Mouse (Mus musculus): ENCODE results near the gene Npnt. TPM values are rescaled to one million over a fixed set of nuclear protein-coding genes. Genes with fewer than 3 reads are reported as not detected.

Npnt gene
- polyA plus RNA-seq, 1 experiment from 2014 or later = 126 TPM

DNA sequence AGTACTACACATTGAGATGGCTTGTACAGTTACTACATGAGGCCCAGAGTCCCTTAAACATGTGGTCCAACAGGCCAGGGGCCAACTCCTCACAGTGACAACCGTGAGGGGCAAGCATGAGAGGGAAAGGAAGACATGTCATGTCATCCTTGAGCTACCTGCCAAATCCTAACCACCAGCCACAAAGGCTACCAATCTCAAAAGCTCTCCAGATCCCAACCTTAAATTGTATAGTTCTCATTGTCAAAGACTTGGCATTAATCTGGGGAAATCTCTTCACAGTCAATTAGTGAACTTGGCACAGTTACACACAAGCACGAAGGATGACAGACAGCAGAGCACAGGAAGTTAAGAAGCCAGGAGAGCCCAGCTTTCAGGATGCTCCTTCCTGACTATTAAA, 15.4 kb downstream of the Npnt start:
- WGBS = 63% methylated on average over 2 of the region's 2 CpGs
- Histone ChIP-seq H3K4me1 (no peaks in the 10 kb centered on the region), H3K36me3 (no peaks in the 10 kb centered on the region), H3K27ac (no peak overlapping the region), H3K4me2 (no peak overlapping the region), H3K9ac (no peak overlapping the region), H3K27me3 (no peaks in the 10 kb centered on the region), H3K4me3 (replicated peaks) (no peak overlapping the region), H3K9me3 (replicated peaks) (no peaks in the 10 kb centered on the region)
- no peak for ATAC-seq (replicated peaks; ENCODE audit: low FRiP score)

DNA sequence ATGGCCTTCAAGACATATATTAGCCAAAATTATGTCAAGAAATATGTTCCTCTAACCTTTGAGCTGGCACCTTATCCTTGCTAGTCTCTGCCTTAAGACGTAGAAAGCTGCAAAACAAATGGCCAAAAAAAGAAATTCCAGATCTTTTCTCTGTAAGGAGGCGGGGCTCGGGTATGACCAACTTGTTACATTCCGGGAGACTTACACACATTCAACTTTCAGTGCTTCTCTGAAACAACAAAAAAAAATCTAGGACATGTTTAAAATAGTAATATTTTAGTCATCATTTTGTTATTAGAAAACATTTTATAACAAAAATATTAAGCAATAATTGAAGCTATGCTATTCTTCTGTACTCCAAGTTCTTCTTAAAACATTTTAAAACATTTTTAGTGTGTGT, 18.6 kb downstream of the Npnt start:
- H3K27me3 ChIP-seq = no peaks in the 10 kb centered on the region
- H3K4me3 ChIP-seq (replicated peaks) = no peak overlapping the region
- H3K27ac ChIP-seq = no peak overlapping the region
- 0 out of 2 replicates have a peak, but pooled peaks cover 3% of the 10 kb centered on the region for H3K4me1 ChIP-seq
- H3K9me3 ChIP-seq (replicated peaks) = no peaks in the 10 kb centered on the region
- ATAC-seq (replicated peaks; ENCODE audit: low FRiP score) = no peak
- H3K36me3 ChIP-seq = no peaks in the 10 kb centered on the region
- H3K9ac ChIP-seq = no peak overlapping the region
- no peak overlapping the region for H3K4me2 ChIP-seq
- 87% methylated on average over 4 of the region's 4 CpGs for WGBS

DNA sequence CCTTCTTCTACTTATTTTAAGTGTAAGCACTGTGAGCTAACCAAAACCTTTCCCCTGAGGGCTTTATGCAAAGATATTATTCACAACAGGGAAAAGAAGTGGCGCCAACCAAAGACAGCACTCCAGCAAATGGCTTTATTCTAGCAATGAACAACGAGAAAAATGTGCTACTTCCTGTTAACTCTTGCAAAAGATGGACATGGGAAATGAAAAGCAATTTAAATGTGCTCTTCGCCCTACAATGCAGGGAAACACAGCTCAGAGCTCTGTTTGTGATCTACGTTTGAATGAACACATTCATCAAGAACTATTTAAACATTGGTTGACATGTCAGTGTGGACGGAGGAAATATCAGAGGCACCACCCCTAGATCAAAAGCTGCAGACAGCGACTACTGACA, 20.2 kb downstream of the Npnt start:
- no peak for ATAC-seq (replicated peaks; ENCODE audit: low FRiP score)
- no peak overlapping the region for H3K4me2 ChIP-seq

DNA sequence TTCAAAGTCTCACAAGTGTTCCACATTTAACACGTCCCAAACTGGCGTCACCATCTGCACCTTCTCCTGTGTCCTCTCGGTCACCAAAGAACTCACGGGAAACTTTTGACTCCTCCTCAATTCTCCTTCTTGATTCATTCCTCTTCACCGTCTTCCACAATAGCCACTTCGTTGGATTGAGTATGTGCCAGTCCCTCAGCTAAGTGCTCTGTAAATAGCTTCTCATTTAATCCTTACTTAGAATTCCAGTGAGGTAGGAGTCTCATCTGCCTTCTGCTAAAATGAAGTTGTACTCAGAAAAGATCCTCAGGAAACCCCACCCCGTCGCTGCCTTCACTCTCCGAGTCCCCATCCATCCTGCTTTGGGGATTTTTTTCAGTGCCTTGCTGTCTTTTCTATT, 21.9 kb downstream of the Npnt start:
- 89% methylated on average over 9 of the region's 9 CpGs for WGBS
- no peaks in the 10 kb centered on the region for H3K36me3 ChIP-seq
- H3K4me3 ChIP-seq (replicated peaks) = no peak overlapping the region
- H3K27me3 ChIP-seq = no peaks in the 10 kb centered on the region
- H3K4me2 ChIP-seq = no peak overlapping the region
- H3K4me1 ChIP-seq = 0 out of 2 replicates have a peak, but pooled peaks cover 3% of the 10 kb centered on the region
- ATAC-seq (replicated peaks; ENCODE audit: low FRiP score) = no peak; the same call in 1 of the 2 replicates
- no peaks in the 10 kb centered on the region for H3K9me3 ChIP-seq (replicated peaks)
- H3K9ac ChIP-seq = no peak overlapping the region
- no peak overlapping the region for H3K27ac ChIP-seq

More for the DNA sequence above, 20.2 kb downstream of the Npnt start:
- 0 out of 2 replicates have a peak, but pooled peaks cover 3% of the 10 kb centered on the region for H3K4me1 ChIP-seq
- no peaks in the 10 kb centered on the region for H3K9me3 ChIP-seq (replicated peaks)
- H3K36me3 ChIP-seq = no peaks in the 10 kb centered on the region
- H3K4me3 ChIP-seq (replicated peaks) = no peak overlapping the region
- no peaks in the 10 kb centered on the region for H3K27me3 ChIP-seq
- no peak overlapping the region for H3K9ac ChIP-seq
- no peak overlapping the region for H3K27ac ChIP-seq
- 40% methylated on average over 6 of the region's 6 CpGs for WGBS

DNA sequence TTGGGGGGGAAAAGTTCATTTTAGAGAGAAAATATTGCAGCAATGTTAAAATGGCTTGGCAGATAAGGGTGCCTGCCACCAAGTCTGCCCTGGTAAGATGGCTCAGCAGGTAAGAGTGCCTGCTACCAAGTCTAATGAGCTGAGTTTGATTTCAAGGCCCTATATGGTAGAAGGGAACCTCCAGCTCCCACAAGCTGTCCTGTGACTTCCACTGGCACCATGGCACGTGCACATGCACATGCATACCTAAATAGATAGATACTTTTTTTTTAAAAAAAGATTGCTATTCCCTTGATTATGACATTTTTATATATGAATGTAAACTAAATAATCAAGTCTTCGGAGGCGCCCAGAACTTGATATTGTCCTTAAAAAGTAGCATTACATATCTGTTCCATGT, 30.3 kb downstream of the Npnt start:
- Histone ChIP-seq H3K4me3 (replicated peaks) (no peak overlapping the region), H3K9me3 (replicated peaks) (no peaks in the 10 kb centered on the region), H3K27ac (no peak overlapping the region), H3K4me2 (no peak overlapping the region), H3K36me3 (no peaks in the 10 kb centered on the region), H3K4me1 (no peaks in the 10 kb centered on the region), H3K9ac (no peak overlapping the region), H3K27me3 (no peaks in the 10 kb centered on the region)
- no peak for ATAC-seq (replicated peaks; ENCODE audit: low FRiP score)
- WGBS = 92% methylated on average over 3 of the region's 3 CpGs

DNA sequence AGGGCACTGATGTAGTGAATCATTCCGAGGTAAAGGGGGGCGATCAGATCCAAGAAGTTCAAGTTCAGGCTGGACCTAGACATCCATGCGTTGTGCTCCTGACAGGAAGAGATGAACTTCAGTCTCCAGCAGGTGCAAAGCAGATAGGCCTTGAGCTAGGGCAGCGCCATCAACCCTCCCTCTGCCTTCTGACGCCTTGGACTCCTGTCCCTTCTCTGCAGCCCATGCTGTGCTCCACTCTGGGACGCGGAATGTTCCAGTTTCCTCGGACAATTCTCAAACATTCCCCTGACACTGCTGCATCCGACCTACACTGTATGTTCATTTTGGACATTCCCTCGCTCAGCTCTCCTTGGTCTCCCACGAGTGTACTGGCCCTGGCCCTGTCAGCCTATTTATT, 30.9 kb downstream of the Npnt start:
- Histone ChIP-seq H3K27ac (no peak overlapping the region), H3K9me3 (replicated peaks) (no peaks in the 10 kb centered on the region), H3K9ac (no peak overlapping the region), H3K36me3 (no peaks in the 10 kb centered on the region), H3K4me1 (no peaks in the 10 kb centered on the region), H3K27me3 (no peaks in the 10 kb centered on the region), H3K4me3 (replicated peaks) (no peak overlapping the region), H3K4me2 (no peak overlapping the region)
- 92% methylated on average over 11 of the region's 11 CpGs for WGBS
- ATAC-seq (replicated peaks; ENCODE audit: low FRiP score) = no peak

GRCm38 (mm10) chr3:132917356-132918090, 32.6 kb downstream of the Npnt start:
- H3K9ac ChIP-seq = no peak overlapping the region
- H3K36me3 ChIP-seq = no peaks in the 10 kb centered on the region
- H3K27ac ChIP-seq = no peak overlapping the region
- H3K9me3 ChIP-seq (replicated peaks) = no peaks in the 10 kb centered on the region
- no peak overlapping the region for H3K4me2 ChIP-seq
- peaks cover 7% of the 10 kb centered on the region; the same call in 1 of the 2 replicates for H3K4me1 ChIP-seq
- H3K4me3 ChIP-seq (replicated peaks) = no peak overlapping the region
- 86% methylated on average over 9 of the region's 9 CpGs for WGBS
- H3K27me3 ChIP-seq = no peaks in the 10 kb centered on the region
- no peak for ATAC-seq (replicated peaks; ENCODE audit: low FRiP score)

- Histone ChIP-seq H3K4me2 (no peak overlapping the region), H3K4me3 (replicated peaks) (no peak overlapping the region), H3K9ac (no peak overlapping the region), H3K27ac (no peak overlapping the region), H3K4me1 (peaks cover 17% of the 10 kb centered on the region), H3K27me3 (no peaks in the 10 kb centered on the region), H3K9me3 (replicated peaks) (no peaks in the 10 kb centered on the region), H3K36me3 (no peaks in the 10 kb centered on the region)
- 81% methylated on average over 9 of the region's 9 CpGs for WGBS
- ATAC-seq (replicated peaks; ENCODE audit: low FRiP score) = no peak
These were observed 34.4 kb downstream of the Npnt start for GRCm38 (mm10) chr3:132915661-132916060.

DNA sequence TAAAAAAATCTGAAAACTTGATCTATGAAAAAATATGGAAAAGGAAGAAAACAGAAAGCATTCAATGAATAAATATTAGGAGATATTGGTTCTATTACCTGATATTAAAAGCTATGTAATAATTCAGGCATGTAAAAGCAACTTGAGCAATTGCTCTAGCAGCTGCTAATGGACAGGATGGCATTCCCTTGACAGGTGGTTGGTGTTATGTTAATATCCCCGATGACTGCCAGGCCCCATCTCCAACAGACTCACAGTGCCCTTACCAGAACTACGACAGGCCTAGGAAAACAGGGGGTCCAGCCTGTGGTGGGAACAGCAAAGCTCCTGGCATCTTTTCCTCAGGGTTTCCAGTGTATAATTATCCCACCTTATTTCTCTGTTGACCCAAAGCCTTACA, 37.7 kb downstream of the Npnt start:
- Histone ChIP-seq H3K36me3 (no peaks in the 10 kb centered on the region), H3K27ac (no peak overlapping the region), H3K27me3 (no peaks in the 10 kb centered on the region), H3K4me3 (replicated peaks) (no peak overlapping the region), H3K9ac (no peak overlapping the region), H3K9me3 (replicated peaks) (no peaks in the 10 kb centered on the region), H3K4me1 (peaks cover 33% of the 10 kb centered on the region), H3K4me2 (no peak overlapping the region)
- no peak for ATAC-seq (replicated peaks; ENCODE audit: low FRiP score)
- 65% methylated on average over 2 of the region's 2 CpGs for WGBS

DNA sequence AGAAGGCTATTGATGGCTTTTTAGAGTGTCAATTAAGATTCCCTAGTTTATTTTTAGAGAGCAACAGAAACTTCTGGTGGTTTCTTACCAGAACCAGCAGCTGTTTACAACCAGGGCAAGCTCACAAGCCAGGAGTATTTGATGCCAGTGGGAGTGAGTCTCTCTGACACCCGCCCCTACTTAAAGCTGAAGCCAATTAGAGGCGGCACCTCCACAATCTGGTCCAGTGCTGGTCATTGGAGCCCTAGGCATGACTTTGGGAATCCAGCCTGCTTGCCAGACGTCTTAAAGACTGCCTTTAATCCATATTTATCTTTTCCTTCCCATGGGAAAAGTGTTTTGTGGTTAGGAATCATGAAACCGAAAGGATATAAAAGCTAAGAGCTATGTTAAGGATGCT, 38.4 kb downstream of the Npnt start:
- H3K36me3 ChIP-seq = no peaks in the 10 kb centered on the region
- 0 out of 2 replicates have a peak overlapping the region, but pooled peaks have one; percentile 8 for H3K4me2 ChIP-seq

DNA sequence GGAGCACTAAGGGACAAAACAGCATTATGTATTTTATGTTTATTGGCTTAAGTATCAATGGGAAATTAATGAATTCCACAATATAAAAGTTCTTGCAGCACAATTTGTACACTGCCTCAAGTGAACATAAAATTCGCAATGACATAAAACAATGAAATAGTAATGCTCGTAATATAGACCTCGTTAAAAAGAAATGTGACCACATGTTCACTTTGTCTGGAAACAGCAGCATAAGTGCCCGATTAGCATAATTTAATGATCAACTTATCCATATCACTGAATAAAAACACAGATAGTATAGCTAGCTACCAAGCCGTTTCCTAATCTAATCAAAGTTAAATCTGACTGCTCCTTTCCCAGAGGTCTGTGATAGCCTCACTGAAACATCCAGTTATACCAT, 39.4 kb downstream of the Npnt start:
- ATAC-seq (replicated peaks; ENCODE audit: low FRiP score) = no peak
- H3K36me3 ChIP-seq = 0 out of 2 replicates have a peak, but pooled peaks cover 4% of the 10 kb centered on the region

More for the DNA sequence above, 38.4 kb downstream of the Npnt start:
- no peak overlapping the region for H3K4me3 ChIP-seq (replicated peaks)
- no peaks in the 10 kb centered on the region for H3K27me3 ChIP-seq
- no peak overlapping the region for H3K9ac ChIP-seq
- peaks cover 36% of the 10 kb centered on the region for H3K4me1 ChIP-seq
- H3K27ac ChIP-seq = peak overlapping the region; percentile 51
- WGBS = 35% methylated on average over 4 of the region's 4 CpGs
- no peaks in the 10 kb centered on the region for H3K9me3 ChIP-seq (replicated peaks)
- peak; percentile 57; the same call in 1 of the 2 replicates for ATAC-seq (replicated peaks; ENCODE audit: low FRiP score)

GRCm38 (mm10) chr3:132909736-132910135, 40.4 kb downstream of the Npnt start:
- Histone ChIP-seq H3K4me2 (no peak overlapping the region), H3K36me3 (peaks cover 6% of the 10 kb centered on the region; the same call in 1 of the 2 replicates), H3K4me1 (peaks cover 36% of the 10 kb centered on the region), H3K27me3 (no peaks in the 10 kb centered on the region), H3K9ac (no peak overlapping the region), H3K9me3 (replicated peaks) (no peaks in the 10 kb centered on the region), H3K27ac (peak overlapping the region; percentile 37; the same call in 1 of the 2 replicates), H3K4me3 (replicated peaks) (no peak overlapping the region)
- no peak for ATAC-seq (replicated peaks; ENCODE audit: low FRiP score)
- 56% methylated on average over 12 of the region's 12 CpGs for WGBS

More for the DNA sequence above, 39.4 kb downstream of the Npnt start:
- Histone ChIP-seq H3K4me1 (peaks cover 36% of the 10 kb centered on the region), H3K4me3 (replicated peaks) (no peak overlapping the region), H3K9me3 (replicated peaks) (no peaks in the 10 kb centered on the region), H3K4me2 (no peak overlapping the region), H3K27ac (peak overlapping the region; percentile 37; the same call in 1 of the 2 replicates), H3K9ac (no peak overlapping the region), H3K27me3 (no peaks in the 10 kb centered on the region)
- WGBS = 65% methylated on average over 5 of the region's 5 CpGs
